Mouse (Mus musculus): Measurements from ENCODE around the gene Olfr576.

The Olfr576 gene

DNA sequence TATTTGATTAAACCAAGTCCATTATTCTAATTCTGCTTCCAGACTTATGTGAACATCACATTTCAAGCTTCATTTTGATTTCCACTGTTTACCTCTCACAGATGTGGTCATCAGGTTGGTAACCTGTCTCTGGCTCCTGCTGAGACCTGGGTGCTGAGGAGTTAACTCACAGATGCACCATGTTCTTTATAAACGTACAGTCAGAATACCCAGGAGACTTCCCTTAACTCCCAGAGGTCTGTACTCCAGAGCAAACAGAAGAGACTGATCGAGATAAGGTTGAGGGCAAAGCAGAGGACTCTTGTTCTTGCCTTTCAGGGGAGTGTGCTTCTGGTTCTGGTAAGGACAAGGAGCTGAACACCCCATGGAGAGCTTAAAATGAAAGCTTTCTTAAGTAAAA, at the start of gene Olfr576:
TSS of gene Olfr576 (plus strand) at position 301 of the 400 bp plus-strand sequence.
- DNase-seq (ENCODE audit: low spot score), result no peak

GRCm38 (mm10) chr7:102915261-102915660, 47.2 kb upstream of the Olfr576 start:
- DNase-seq (ENCODE audit: low spot score), result no peak

GRCm38 (mm10) chr7:102916405-102916804, 46.1 kb upstream of the Olfr576 start:
- no peak for DNase-seq (ENCODE audit: low spot score)

DNA sequence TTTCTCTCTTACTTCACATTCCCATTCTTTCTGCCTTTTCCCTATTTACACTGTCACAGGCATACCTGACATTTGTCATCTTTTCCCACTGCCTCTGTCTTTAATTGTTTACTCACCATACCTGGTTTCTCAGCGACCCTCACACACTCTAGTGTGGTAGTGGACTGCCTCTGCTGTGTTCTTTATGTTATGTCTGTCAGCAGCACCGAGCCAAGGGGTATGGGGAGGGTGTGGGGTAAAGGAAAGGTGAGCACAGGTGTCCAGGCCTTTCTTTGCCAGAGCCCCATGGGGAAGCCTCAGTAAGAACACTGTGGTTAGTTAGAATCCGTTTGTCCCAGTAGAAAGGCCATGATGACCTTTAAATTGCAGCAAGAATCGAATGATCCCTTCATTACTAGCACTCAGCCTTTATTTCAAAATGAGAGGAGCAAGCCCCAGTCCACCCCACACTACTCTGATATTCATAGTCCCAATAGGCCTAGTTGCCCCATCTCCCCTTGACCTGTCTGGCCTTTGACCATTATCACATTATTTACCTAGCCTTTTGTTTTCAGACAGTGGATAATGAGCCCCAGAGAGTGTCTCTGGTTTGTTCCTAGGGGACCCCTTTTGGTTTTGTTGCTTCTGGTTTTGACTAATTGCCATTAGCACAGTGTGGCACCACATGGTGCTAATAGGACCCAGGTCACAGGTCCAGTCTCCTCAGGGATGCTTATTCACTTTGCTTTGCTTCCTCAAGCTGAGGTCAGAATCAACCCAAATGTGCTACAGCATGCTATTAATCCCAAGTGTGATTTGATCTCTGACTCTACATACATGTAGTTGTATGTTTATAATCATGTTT, 45.2 kb upstream of the Olfr576 start, which contains the start of gene Olfr571:
TSS of gene Olfr571 (minus strand) at position 505 of the 844 bp plus-strand sequence.
- no peak for DNase-seq (ENCODE audit: low spot score)

DNA sequence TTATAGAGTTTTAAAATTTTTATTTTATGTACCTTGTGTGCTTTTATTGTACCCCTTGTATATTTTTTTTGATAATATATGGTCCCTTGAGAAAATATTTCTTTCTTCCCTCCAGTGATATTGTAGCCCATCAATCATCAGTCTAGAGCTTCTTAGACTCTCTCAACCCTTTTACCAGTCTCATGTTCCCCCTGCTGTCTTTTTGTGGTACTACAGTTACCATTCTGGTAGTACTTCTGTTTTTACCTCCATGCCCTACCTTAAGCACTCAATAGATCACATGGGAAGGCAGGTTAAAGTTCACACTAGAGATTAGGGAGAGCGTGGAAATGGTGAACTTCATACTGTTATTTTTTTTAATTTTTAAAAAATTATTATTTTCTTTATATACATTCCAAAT, 42.8 kb upstream of the Olfr576 start:
- DNase-seq (ENCODE audit: low spot score), result no peak

DNA sequence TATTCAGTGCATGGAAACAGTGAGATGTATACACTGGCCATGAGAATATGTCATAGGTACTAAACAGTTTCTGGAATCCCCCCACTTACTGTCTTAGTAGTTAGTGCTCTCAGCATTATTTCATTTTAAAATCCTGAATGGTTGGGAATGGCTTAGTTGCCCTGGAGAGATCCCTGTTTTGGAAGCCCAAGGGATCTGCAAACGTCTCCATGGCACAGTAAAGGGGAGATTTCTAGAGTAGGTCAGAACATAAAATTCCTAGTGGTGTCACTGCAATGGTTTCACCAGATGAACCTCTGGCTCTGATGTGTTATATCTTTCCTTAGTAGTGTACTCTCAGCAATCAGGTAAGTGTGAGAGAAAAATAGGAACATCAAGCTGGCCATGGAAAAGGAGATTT, 38.4 kb upstream of the Olfr576 start, which contains the start of gene Olfr572:
TSS of gene Olfr572 (plus strand) at position 301 of the 400 bp plus-strand sequence.
- DNase-seq (ENCODE audit: low spot score), result no peak

DNA sequence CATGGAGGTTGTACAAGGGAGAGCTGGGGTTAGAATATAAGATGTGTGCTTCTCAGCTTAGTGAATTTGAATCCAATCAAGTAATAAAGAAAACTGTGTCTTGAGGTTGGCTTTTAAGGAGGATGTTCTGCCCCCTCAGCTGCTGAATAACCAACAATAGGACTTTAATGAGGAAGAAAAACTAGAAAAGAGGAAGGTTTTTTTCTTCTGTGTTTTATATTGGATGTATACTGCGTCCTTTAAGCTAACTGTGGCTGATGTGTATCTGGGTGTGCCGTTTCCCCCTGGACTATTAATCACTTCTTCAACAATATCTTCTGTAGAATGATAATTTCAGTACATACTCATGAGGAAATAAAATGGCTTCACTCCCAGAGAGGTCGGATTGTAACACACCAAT, 35.4 kb upstream of the Olfr576 start:
- no peak for DNase-seq (ENCODE audit: low spot score)

GRCm38 (mm10) chr7:102942475-102942874, 20.0 kb upstream of the Olfr576 start, which contains the start of gene Olfr573-ps1:
TSS of gene Olfr573-ps1 (minus strand) at chr7:102942575.
- no peak for DNase-seq (ENCODE audit: low spot score)

DNA sequence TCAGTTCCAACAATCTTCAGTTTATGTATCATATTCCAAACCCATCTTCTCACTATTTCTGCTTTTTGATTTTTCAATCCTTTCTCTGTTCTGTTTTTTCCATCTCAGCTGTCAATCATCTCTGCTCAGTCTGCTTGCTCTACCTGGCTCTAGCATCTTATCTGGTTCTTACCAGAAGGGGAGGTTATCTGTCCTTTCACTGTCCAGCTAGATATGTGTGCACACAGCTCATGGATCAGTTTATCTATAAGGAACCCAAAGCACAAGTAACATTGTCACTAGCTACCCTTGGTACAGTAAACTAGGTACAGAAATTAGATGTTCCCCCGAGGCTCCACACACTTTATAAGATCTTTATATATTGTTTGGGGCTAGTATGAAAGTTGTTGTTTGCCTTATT, 19.0 kb upstream of the Olfr576 start:
- no peak for DNase-seq (ENCODE audit: low spot score)

GRCm38 (mm10) chr7:102948167-102948566, 14.3 kb upstream of the Olfr576 start, which contains the start of gene Olfr574:
TSS of gene Olfr574 (plus strand) at chr7:102948467.
- DNase-seq (ENCODE audit: low spot score), result no peak

DNA sequence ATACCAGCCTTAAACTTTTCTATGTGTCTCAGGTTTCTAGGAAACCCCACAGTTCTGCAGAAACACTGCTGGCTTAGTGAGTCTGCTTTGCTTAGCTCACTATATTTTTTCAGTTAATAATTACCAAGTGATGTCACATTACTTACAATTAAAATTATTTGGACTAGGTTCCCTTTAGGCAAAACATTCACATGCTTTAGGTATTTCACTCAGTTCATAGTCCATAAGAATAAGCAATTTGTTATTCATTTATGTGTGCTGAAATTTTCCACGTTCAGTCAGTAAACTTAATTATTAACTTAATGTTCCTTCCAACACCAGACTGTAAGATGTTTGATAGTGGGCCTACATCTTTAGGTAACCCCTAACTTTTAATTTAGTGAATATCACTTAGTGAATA, 11.7 kb upstream of the Olfr576 start:
- no peak for DNase-seq (ENCODE audit: low spot score)

GRCm38 (mm10) chr7:102958137-102958536, 4.3 kb upstream of the Olfr576 start:
- no peak for DNase-seq (ENCODE audit: low spot score)

DNA sequence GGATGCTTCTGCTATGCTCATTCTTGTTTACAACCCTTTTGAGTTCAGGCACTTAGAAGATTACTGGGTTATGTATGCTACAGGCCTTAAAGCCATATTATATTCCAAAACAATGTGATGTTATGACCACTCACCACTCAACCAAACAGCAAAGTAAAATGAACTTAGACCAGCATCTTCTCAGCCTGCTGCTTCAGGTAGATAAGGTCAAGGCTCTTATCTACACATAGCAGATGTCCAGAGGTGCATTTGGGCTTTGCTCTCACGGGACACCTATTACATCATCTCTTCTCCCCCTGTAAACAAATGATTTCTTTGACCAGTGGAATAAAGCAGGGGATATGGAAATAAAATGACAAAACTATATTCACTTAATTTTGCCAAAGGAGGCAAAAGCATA, 3.9 kb upstream of the Olfr576 start, which contains the start of gene Olfr575:
TSS of gene Olfr575 (minus strand) at position 183 of the 400 bp plus-strand sequence.
- DNase-seq (ENCODE audit: low spot score), result no peak

DNA sequence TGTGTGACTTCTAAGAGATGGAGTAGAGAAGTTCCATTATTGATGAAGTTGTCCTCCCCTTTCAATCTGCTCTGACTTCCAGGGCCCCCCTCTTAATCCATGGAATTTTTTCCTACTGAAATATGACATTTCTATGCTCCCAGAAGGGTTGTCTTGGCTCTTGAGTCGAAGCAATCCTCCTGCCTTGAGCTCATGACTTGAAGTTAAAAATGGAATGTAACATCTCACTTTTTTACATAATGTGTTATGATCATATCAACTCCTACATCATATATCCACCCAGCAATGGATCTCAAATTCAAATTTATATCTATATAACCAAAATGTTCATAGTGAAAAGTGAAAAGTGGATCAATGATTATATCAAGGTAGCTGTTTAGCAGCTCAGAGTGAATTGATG, 11.9 kb downstream of the Olfr576 start:
- DNase-seq (ENCODE audit: low spot score), result no peak

- no peak for DNase-seq (ENCODE audit: low spot score)
Measured at GRCm38 (mm10) chr7:102975843-102976242, 13.4 kb downstream of the Olfr576 start, which contains the start of gene Olfr577. TSS of gene Olfr577 (minus strand) at chr7:102975943.

DNA sequence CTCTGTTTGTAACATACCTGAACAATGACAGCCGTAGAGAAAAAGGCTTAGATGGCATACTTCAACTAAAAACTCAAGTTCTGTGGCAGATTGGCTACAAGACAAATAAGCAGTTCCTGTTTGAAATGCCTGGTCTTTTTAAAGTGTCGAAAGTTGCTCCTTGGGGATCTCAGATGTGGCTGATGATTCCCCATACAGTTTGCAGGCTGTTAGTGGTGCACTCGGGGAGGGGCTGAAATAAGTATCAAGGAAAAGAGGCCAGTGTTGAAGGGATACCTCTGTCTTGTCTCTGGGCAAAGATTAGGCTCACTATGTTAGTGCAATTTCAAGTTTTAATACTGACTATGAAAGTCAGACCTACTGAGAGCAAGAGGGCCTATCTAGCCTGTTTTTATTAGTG, 26.8 kb downstream of the Olfr576 start, which contains the start of gene Olfr578:
TSS of gene Olfr578 (minus strand) at position 101 of the 400 bp plus-strand sequence.
- no peak for DNase-seq (ENCODE audit: low spot score)

All from T-cell, adult 2 months (primary cell).